Mouse (Mus musculus): ENCODE results near the gene Nt5m. TPM values are rescaled to one million over a fixed set of nuclear protein-coding genes. Genes with fewer than 3 reads are reported as not detected.
A peak's percentile ranks its signal among the peaks of the same experiment; 100 is the strongest.
"Not testable (repeated sequence)": the region's sequence is repeated elsewhere in the genome, so short reads cannot be mapped to it uniquely, and the experiment has no call there.

Gene Nt5m
- 26.7 and 30.1 TPM in 2 replicates for total RNA-seq (2021)
- long read RNA-seq, transcript Nt5m-201 (5 exons, 1,306 nt): major isoform, 18 of 45 reads
- long read RNA-seq, transcript Nt5m-203 (5 exons, 1,316 nt): minor isoform, 8 of 45 reads
- long read RNA-seq, transcript Nt5m-202 (5 exons, 1,387 nt): minor isoform, 5 of 45 reads
- long read RNA-seq, partial matches to known transcripts: 1 of 45 reads
- long read RNA-seq, other reads (novel, unspliced or antisense): 13 of 45 reads

DNA sequence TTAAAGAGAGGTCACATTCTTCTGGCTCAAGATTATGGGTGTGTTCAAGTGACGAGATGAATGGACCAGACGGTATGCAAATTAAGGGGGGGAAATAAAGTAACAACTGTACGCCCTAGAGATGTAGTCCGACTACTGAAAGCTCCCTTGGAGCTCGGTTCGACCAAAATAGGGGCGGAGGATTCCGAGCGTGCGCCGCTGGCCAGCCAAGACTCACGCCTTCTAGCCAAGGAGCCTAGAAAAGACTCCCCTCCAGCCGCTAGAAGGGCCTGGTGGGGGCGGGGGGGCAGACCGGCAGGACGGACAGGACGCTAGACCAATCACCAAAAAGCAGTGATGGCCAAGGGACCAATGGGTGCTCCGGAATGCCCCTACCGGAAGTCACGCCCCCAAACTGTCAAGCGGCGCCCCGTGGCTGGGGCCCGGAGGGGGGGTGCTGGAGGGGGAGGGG, at the start of gene Nt5m:
Nt5m (plus strand) TSS at position 440 of the 451 bp plus-strand sequence.
- peak; percentile 94 for DNase-seq

DNA sequence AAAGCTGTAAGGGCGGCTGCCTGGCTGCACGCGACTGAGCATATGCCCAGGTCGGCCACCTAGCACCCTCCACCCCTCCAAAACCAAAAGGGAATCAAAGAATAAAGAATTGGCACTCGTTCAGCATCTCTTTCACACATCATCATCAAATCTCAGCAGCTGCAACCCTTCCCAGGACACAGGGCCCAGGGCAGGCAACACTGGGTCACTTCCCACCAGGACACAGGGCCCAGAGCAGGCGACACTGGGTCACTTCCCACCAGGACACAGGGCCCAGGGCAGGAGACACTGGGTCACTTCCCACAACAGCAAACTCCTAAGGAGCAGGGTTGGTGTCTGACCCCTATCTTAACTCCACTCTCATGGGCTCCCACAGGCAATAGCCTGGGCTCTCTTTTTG, 45.9 kb upstream of the Nt5m start:
- DNase-seq: no peak

- no peak for DNase-seq
These were observed 38.8 kb upstream of the Nt5m start for GRCm38 (mm10) chr11:59800412-59800811.

GRCm38 (mm10) chr11:59801881-59802280, 37.4 kb upstream of the Nt5m start:
- no peak for DNase-seq

- DNase-seq: no peak
These were observed 35.7 kb upstream of the Nt5m start for GRCm38 (mm10) chr11:59803516-59803915.

DNA sequence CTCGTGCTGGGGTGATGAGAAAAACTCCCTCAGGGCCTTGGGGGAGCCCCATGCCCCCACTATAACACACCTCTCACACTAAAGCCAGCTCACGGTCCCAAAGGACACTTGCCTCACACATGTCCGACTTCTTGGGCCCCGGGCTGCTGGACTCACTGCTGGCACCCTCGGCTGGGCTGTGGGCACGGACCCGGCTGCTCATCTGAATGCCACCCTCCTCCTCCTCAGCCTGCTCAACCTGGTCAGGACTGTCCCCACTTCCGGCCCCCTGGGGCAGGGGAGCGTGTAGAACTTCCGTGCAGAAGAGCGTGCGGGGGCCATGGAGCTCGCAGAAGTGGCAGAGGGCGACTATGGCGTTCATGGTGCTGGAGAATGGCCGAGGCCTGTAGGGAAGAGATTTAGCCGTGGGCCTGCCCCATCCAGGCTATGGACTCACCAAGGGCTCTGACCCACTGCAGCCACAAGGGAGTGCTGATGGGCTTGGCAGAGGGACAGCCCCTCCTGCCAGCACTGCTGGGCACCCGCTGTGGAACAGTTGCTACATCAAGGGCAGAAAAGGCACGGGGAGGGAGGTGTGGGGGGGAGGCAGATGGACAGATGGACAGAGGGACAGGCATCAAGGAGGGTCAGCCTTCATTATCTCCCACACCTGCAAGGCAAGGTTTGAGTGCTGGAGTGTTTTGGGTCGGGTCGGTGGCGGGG, 34.7 kb upstream of the Nt5m start:
- DNase-seq: peak; percentile 36

DNA sequence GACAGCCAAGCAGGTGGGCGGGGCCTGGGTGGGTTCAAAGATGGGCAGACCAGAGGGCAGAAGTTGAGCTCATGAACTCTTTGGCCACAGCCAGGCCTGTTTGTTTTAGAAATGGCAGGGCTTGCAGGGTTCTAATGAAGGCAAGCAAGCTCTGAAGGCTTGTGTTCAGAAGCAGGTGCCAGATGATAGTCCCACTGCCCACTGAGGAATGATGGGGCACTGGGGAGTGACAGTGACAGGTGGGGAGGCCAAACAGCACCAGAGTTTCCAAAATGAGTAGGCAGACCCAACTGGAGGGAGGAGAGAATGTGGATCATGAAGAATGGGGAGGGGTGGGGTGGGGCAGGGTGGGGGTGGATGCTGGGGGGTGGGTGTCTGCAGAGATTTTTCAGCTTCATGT, 34.0 kb upstream of the Nt5m start:
- no peak for DNase-seq

GRCm38 (mm10) chr11:59805656-59806055, 33.6 kb upstream of the Nt5m start:
- no peak for DNase-seq

DNA sequence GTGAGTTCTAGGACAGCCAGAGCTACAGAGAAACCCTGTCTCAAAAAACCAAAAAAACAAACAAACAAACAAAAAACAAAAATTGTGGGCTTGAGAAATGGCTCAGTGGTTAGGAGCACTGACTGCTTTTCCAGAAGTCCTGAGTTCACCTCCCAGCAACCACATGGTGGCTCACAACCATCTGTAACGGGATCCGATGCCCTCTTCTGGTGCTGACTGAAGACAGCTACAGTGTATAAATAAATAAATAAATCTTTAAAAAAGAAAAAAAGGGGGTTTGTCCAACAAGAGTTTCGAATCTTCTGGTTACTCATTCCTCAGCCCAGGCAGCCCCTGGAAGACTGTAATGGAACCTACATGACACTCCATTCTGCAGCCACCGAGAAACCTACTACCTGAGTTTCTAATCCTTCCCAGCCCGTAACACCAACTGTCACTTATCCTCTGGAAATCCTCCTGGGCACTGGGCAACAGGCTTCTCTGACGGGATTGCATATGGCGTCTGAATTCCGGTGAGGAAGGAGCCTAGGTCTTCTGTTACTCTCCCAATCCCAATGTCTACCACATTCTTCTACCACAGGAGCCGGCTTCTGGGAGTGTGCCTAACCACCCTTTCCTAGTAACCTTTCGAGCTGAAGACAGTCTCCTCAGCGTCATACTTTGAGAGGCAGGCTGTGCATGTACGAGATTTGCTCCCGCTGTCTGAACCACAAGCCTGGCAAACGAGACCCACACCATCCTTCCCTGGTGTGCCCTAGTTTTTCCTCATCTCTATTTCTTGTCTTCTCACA, 30.9 kb upstream of the Nt5m start:
- no peak for DNase-seq

GRCm38 (mm10) chr11:59809071-59809669, 30.1 kb upstream of the Nt5m start:
- no peak for DNase-seq

- peak; percentile 85 for DNase-seq
These were observed 29.4 kb upstream of the Nt5m start, which contains the start of gene Flcn for GRCm38 (mm10) chr11:59809670-59810474. Flcn (minus strand) TSS chr11:59810016.

DNA sequence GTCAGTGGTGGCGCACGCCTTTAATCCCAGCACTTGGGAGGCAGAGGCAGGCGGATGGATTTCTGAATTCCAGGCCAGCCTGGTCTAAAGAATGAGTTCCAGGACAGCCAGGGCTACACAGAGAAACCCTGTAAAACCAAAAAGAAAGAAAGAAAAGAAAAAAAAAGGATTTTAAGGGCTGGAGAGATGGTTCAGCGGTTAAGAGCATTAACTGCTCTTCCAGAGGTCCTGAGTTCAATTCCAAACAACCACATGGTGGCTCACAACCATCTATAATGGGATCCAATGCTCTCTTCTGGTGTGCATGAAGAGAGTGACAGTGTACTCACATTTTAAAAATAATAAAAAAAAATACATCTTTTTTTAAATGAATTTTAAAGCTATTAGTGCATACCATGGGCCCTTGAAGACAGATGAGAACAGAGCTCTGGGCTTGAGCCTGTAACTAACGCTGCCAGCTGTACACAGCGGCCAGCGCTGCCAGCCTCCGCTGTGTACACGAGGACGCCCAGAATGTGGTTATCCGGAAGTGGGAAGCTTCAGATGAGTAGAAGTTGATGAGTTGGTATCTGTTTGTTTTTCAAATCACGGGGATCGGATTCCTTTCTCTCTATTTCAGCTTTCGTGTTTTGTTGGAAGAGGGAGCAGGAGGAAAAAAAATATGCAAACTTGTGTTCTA, 28.6 kb upstream of the Nt5m start:
- no peak for DNase-seq

GRCm38 (mm10) chr11:59811211-59811610, 28.0 kb upstream of the Nt5m start:
- no peak for DNase-seq

DNA sequence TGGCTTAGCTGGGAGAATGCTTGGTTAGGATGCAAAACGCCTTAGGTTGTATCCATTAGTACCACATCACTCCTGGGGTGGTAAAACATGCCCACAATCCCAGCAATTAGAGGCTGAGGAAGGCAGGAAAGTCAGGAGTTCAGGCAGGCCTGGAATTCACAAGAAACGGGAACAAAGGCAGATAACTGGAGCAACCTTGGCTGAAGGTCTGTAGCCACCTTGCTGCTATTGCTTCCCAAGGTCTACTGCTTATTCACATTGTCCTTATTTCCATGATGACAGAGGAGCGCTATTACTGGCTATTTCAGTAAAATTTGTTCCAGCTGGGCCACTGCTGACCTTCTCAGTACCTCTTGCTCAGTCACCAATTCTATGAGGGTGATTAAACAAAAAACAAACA, 26.0 kb upstream of the Nt5m start:
- no peak for DNase-seq

GRCm38 (mm10) chr11:59814311-59814710, 24.9 kb upstream of the Nt5m start:
- no peak for DNase-seq

- no peak for DNase-seq
These were observed 24.3 kb upstream of the Nt5m start for GRCm38 (mm10) chr11:59814936-59815335.

DNA sequence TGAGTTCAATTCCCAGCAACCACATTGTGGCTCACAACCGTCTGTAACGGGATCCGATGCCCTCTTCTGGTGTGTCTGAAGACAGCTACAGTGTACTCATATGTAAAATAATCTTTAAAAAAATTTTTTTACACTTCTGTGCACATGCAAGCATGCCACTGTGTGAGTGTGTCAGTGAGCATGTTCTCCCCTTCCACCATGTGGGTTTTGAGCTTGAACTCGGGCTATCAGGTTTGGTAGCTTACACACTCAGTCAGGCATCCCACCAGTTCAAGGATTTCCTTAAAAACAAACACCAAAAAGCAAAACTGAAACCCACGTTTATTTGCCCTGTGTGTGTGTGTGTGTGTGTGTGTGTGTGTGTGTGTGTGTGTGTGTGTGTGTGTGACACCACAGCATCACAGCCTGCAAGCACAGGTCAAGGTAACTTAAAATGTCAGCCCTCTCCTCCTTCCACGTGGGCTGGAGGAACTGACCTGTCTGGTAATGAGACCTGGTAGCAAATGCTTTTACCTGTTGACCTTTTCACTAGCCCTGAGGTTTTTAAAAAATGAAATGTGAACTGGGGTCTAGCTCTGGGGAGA, 23.7 kb upstream of the Nt5m start:
- no peak for DNase-seq

DNA sequence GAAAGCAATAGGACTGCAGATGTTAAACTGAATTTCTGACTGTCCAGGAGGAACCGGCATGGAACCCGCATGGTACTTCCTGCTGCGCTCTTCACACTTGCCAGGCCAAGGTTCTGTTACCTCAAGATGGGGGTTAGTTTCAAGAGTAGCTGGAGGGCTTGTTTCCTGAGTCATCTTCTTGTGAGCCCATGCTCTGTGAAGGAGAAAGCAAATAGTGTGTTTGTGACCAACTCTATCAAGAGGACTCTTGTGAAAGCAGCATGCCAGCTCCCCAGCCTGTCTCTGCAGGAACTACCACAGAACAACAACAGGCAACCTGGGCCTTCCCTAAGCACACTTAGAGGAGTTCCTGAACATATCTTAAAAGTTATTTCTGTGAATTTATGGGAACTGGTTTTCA, 21.3 kb upstream of the Nt5m start:
- DNase-seq: no peak

GRCm38 (mm10) chr11:59821625-59822024, 17.6 kb upstream of the Nt5m start:
- no peak for DNase-seq

GRCm38 (mm10) chr11:59837789-59838188, 1.5 kb upstream of the Nt5m start:
- DNase-seq: not testable (repeated sequence)

DNA sequence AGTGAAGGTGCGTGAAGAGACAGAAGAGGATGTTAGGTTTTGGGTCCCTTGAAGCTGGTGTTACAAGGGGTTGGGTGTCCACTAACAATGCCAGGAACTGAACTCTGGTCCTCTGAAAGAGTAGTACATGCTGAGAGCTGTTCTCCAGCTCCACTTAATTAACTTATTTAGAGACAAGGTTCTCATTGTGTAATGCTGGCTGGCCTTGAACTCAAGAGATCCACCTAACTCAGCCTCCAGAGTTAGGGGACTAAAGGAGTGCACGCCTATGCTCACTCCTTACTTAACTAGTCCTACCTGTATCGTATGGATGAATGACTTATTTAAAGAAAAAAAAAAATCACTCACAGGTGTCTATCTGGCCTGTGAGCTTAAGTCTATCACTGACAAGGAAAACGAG, 821 bp upstream of the Nt5m start:
- DNase-seq: no peak

Data from adrenal gland, postnatal 25 days (tissue).